Mouse (Mus musculus) CD4-positive naive resting alpha-beta T cell, adult 57 days (primary cell): ENCODE data around the gene Nsl1. TPM values are rescaled to one million over a fixed set of nuclear protein-coding genes. Genes with fewer than 3 reads are reported as not detected.

Experiments used
- total RNA-seq: library from RNA; stranded (reverse); gene quantifications from one replicate; pipeline ENCODE4 v1.2.4, GENCODE M21; 2023

The Nsl1 gene
- total RNA-seq: 0.83 TPM

GRCm38 (mm10) chr1:191062781-191063485 is at the start of gene Nsl1, which contains the start of gene Tatdn3:
TSS of gene Nsl1 (plus strand) at chr1:191063012.
TSS of gene Tatdn3 (minus strand) at chr1:191062932.

DNA sequence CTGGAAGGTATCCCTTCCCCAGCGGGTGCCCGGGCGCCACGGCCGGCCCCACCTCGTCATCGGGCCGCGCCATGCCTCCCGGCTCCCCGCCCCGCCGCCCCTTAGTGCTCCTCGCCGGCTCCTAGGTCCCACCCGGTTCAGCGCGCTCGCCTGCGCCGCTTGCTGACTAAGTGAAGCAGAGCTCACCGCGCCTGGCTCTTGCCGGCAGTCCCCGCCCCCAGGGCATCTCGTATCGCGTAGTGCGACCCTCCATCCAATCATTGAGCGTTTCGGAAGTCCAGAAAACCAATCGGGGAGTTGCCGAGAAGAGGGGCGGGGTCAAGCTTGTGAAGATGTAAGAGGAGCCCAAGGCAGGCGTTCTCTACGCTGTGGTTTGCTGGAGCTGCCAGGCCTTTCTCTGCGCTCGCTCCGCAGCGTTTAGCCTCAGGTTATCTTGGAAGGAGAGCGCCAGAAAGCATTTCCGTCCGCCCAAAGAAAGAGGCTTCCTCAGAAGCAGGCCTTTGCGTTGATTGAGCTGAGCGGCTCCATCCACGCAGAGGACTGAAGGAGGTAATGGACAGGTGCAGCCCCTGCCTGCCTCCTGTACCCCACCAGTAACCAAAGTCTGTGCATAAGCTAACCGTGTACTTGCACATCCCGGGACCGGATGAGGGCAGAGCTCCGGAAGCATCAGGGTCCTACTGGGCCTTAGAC is 36.6 kb upstream of the Nsl1 start, which contains the start of gene Flvcr1:
Flvcr1 (minus strand) TSS at position 138 of the 693 bp plus-strand sequence.

GRCm38 (mm10) chr1:191036554-191037334 is 26.1 kb upstream of the Nsl1 start, which contains the start of gene Spata45:
TSS of gene Spata45 (plus strand) at chr1:191036639.

GRCm38 (mm10) chr1:191097802-191098747 is 35.3 kb downstream of the Nsl1 start, which contains the start of gene Batf3:
TSS of gene Batf3 (plus strand) at chr1:191097847.

Other genes starting within 250 kb of the Nsl1 start
- 12.6 TPM for gene Rps6kc1, start 151.2 kb upstream of the Nsl1 start, total RNA-seq
- 66.6 TPM for gene Angel2, start 137.9 kb upstream of the Nsl1 start, total RNA-seq
- gene Vash2, start 83.7 kb upstream of the Nsl1 start, total RNA-seq: not detected
- gene Flvcr1, start 36.9 kb upstream of the Nsl1 start, total RNA-seq: 33.3 TPM
- gene Spata45, start 26.4 kb upstream of the Nsl1 start, total RNA-seq: not detected
- gene Tatdn3, start 80 bp upstream of the Nsl1 start, total RNA-seq: 11.8 TPM
- not detected for gene Batf3, start 34.8 kb downstream of the Nsl1 start, total RNA-seq
- not detected for gene Fam71a, start 101.8 kb downstream of the Nsl1 start, total RNA-seq
- gene Atf3, start 155.0 kb downstream of the Nsl1 start, total RNA-seq: 13.8 TPM